Mouse (Mus musculus): ENCODE measurements at regions not wholly inside any gene's neighbourhood (a gene's known extent, or its start where the extent isn't known, plus 50 kb on each side); places are given as distances from the start of the nearest gene placed in this dataset.

GRCm38 (mm10) chr13:6377919-6378318, 170.0 kb upstream of the Pitrm1 start:
- no peak for DNase-seq (ENCODE audit: low spot score in 2 of 2)

GRCm38 (mm10) chr13:6395562-6396223, 152.3 kb upstream of the Pitrm1 start:
- peak in 1 of 2 experiments; percentile 10 for DNase-seq (ENCODE audit: low spot score in 2 of 2)

- DNase-seq (ENCODE audit: low spot score in 2 of 2) = no peak
Observed at GRCm38 (mm10) chr13:6397648-6398047, 150.3 kb upstream of the Pitrm1 start.

- no peak for DNase-seq (ENCODE audit: low spot score in 2 of 2)
Observed at GRCm38 (mm10) chr13:6431821-6432220, 116.1 kb upstream of the Pitrm1 start.

- no peak for DNase-seq (ENCODE audit: low spot score in 2 of 2)
Observed at GRCm38 (mm10) chr13:6446976-6447375, 101.0 kb upstream of the Pitrm1 start.

DNA sequence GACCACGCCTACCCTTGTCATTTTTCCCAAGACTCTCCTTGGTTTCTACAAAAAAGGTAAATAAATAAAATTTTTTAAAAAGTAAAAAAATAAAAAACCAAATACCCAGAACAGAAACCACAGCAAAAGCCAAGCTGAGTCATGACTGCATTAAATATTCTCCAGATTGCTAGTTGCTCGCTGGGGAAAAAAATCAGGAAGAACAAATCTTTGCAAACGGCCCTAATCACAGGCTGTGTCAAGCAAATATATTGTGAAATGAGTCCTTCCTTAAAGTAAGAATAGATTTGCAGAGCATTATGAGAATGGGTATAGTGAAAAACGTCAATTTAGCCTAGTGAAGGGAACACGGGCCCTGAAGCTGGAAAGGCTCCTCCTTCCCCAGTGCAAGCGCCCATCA, 86.6 kb upstream of the Pitrm1 start:
- no peak for DNase-seq (ENCODE audit: low spot score in 2 of 2)

- no peak for DNase-seq (ENCODE audit: low spot score in 2 of 2)
Observed at GRCm38 (mm10) chr13:6465911-6466419, 82.0 kb upstream of the Pitrm1 start.

DNA sequence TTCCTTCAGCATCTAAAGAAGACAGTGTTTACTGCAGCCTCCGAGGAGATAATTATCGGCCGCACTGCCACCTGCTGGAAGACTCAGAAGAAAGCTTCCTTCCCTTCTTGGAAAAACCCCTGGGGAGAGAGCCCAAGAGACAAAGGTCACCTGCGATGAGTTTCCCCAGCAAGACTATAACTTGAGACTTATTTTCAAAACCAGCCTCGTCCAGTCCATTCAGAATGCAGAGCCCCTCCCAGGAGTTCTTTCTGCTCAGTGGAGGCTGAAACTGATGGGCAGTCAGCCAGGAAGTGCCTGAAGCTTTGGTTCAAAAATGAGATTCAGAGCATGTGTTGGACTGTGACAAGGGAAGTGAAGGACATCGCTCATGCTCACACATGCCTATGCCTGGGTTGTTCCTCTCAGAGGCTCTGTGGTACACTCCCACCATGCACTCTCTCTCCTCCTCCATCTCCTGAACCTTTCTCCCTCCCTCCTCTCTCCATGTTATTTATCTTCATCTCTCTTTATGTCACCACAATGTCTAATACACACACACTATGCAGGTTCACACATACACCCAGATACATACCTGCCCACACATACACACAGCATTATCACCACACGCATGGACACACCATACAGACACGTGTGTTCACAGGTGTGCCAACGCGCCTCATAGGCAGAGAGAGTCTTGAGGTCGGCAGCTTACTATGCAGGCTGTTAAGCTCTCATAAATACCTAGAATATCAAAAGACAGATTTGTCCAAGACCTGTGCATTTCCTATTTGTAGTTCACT, 78.3 kb upstream of the Pitrm1 start:
- peak; percentile 49 to 55 for DNase-seq (ENCODE audit: low spot score in 2 of 2)

DNA sequence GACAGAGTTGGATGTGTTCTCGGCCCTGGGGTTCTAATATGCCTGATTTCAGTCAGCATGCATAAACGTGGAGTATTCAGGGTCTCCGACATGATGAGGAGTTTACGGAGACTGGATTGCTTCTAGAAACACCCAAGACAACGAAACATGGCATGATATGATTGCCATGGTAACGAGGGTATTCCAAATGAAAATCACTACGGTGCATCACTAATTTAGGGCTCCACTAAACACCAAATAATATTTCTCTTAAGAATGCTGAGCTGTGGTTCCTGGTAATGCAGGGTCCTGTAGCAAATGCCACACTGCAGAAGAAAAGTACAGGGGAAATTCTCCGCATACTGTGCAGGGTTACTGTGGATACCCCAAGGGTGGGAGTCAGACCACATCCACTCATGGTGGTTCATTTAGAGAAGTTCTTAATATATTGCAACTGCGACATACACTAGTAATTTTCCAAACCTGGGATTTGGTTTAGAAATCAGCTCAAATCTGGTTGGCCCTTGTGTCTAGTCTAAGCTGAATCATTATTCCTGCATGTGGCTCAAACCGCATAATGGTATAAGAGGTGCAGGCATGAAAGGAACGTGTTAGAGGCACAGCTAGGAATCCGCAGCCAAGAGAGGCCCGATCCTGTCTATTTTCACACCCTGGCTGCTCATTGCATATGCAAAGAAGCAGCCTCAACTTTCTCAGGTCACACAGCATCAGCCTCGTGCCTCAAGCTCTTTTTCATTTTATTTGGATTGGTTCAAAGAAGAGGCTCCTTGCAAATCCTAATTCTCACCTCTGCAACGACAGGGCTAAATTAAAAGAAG, 77.5 kb upstream of the Pitrm1 start:
- no peak for DNase-seq (ENCODE audit: low spot score in 2 of 2)

DNA sequence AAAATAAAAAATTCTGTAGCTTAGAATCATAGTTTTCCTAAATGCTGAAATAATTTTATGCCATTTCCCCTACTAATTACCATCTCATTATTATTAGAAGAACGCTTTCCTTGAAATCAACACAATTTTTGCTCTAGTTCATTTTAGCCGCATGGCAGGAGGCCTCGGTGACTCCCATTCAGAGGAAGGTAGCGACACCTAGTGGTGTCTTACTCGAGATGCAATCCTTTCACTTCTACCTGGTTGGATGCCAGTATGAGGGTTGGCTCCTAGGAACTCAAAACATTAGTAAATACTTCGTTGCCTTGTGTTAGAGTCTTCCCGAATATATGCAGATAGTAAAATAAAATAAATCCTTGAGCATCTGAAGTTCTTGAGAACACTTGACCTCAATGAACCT, 76.3 kb upstream of the Pitrm1 start:
- peak; percentile 65 to 85 for DNase-seq (ENCODE audit: low spot score in 2 of 2)

GRCm38 (mm10) chr13:6473401-6474190, 74.4 kb upstream of the Pitrm1 start:
- DNase-seq (ENCODE audit: low spot score in 2 of 2) = no peak

- DNase-seq (ENCODE audit: low spot score in 2 of 2) = no peak
Observed at GRCm38 (mm10) chr13:6479667-6480066, 68.3 kb upstream of the Pitrm1 start.

DNA sequence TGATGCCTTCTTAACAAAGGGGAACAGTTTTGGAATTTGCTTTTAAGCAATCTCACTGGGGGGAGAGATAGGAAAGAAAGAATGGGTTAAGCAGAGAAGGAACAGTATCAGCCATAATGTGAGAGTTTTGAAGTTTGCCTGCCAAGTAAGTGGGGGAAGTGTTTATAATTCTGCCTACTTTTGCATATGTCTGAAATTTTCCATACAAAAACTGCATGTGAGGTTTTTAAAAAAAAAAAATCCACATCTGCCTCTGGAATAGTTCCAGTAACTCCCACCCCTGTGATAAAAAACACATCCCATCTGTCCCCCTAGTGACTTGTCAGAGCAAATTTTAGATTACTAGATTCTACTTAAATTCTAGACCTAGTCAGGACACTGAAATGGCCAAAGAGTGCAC, 63.5 kb upstream of the Pitrm1 start:
- no peak for DNase-seq (ENCODE audit: low spot score in 2 of 2)

GRCm38 (mm10) chr13:6487837-6488236, 60.1 kb upstream of the Pitrm1 start:
- DNase-seq (ENCODE audit: low spot score in 2 of 2) = no peak

DNA sequence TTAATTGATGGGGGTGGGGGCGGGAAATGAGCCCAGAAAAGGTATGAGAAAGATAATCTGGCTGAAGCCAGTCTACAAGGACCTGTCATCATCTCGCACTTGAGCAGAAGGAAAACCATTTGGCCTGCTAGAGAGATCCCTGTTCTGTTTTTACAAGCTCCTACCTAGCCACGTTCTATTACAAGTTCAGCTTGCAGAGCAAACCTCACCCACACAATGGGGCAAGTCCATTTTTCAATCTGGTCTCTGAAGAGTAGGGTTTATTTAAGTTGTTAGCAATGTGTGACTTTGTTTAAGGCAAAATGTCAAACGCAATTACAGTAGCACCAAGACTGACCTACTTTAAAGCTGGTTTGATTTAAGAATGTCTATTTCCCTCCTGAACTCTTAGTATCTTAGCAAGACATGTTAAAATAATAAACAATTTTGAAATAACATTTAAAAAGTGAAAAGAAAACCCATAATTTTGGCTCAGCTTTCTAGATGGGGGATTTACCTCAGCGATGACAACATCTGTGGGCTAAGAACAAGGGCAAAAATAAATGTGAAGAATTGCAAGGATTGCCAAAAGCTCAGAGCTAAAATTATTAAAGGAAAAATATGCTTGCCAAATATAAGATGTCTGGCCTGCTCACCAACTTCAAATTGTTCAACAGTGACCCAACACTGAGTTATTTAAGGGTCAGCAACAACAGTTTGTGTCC, 54.9 kb upstream of the Pitrm1 start:
- DNase-seq (ENCODE audit: low spot score in 2 of 2) = no peak

Small RNA genes in the stretch of these regions (microRNA-seq; reads per million reads assigned to microRNA genes)
- gene Gm26259 = 0 reads per million in 2 experiments
